Mouse (Mus musculus): ENCODE data around the gene Nif3l1. TPM values are rescaled to one million over a fixed set of nuclear protein-coding genes. Genes with fewer than 3 reads are reported as not detected.

Gene Nif3l1
- polyA plus RNA-seq, 1 experiment, result 21.3 TPM

- no peak for DNase-seq
- H3K4me1 ChIP-seq (ENCODE audit: control insufficient read depth, insufficient read depth, low read length), result no peaks in the 10 kb centered on the region
- TF ChIP-seq POLR2A (IDR thresholded peaks at IDR 0.05; ENCODE audit: low read depth, low read length), result no peak
- no peak for TF ChIP-seq CTCF (conservative IDR thresholded peaks at IDR 0.05; ENCODE audit: insufficient read depth, insufficient read length, low read depth, low read length)
- 86% methylated on average over 6 of the region's 6 CpGs for WGBS
- H3K4me3 ChIP-seq (ENCODE audit: insufficient read depth, low read depth, low read length), result no peak overlapping the region
- H3K27me3 ChIP-seq (replicated peaks; ENCODE audit: control insufficient read depth, insufficient read depth, low read length), result no peaks in the 10 kb centered on the region
- no peak overlapping the region for H3K27ac ChIP-seq (ENCODE audit: insufficient read depth, low read depth, low read length)
- H3K36me3 ChIP-seq (ENCODE audit: control insufficient read depth, insufficient read depth, low read length), result peaks cover 26% of the 10 kb centered on the region
These were observed 36.8 kb upstream of the Nif3l1 start for GRCm38 (mm10) chr1:58408141-58408540.

GRCm38 (mm10) chr1:58409553-58410197 lies 35.3 kb upstream of the Nif3l1 start:
- no peaks in the 10 kb centered on the region for H3K4me1 ChIP-seq (ENCODE audit: control insufficient read depth, insufficient read depth, low read length)
- no peak for TF ChIP-seq CTCF (conservative IDR thresholded peaks at IDR 0.05; ENCODE audit: insufficient read depth, insufficient read length, low read depth, low read length)
- TF ChIP-seq POLR2A (IDR thresholded peaks at IDR 0.05; ENCODE audit: low read depth, low read length), result no peak
- H3K36me3 ChIP-seq (ENCODE audit: control insufficient read depth, insufficient read depth, low read length), result peaks cover 35% of the 10 kb centered on the region
- no peak for DNase-seq
- H3K4me3 ChIP-seq (ENCODE audit: insufficient read depth, low read depth, low read length), result no peak overlapping the region
- H3K27ac ChIP-seq (ENCODE audit: insufficient read depth, low read depth, low read length), result no peak overlapping the region
- H3K27me3 ChIP-seq (replicated peaks; ENCODE audit: control insufficient read depth, insufficient read depth, low read length), result no peaks in the 10 kb centered on the region
- WGBS, result 73% methylated on average over 5 of the region's 5 CpGs

- H3K4me1 ChIP-seq (ENCODE audit: control insufficient read depth, insufficient read depth, low read length), result no peaks in the 10 kb centered on the region
- H3K4me3 ChIP-seq (ENCODE audit: insufficient read depth, low read depth, low read length), result no peak overlapping the region
- no peak for TF ChIP-seq POLR2A (IDR thresholded peaks at IDR 0.05; ENCODE audit: low read depth, low read length)
- TF ChIP-seq CTCF (conservative IDR thresholded peaks at IDR 0.05; ENCODE audit: insufficient read depth, insufficient read length, low read depth, low read length), result no peak
- no peak overlapping the region for H3K27ac ChIP-seq (ENCODE audit: insufficient read depth, low read depth, low read length)
- WGBS, result 70% methylated on average over 3 of the region's 3 CpGs
- H3K36me3 ChIP-seq (ENCODE audit: control insufficient read depth, insufficient read depth, low read length), result peaks cover 39% of the 10 kb centered on the region
- no peak for DNase-seq
- no peaks in the 10 kb centered on the region for H3K27me3 ChIP-seq (replicated peaks; ENCODE audit: control insufficient read depth, insufficient read depth, low read length)
These were observed 34.8 kb upstream of the Nif3l1 start for GRCm38 (mm10) chr1:58410198-58410588.

GRCm38 (mm10) chr1:58410776-58411175 lies 34.2 kb upstream of the Nif3l1 start:
- no peak for DNase-seq
- no peak overlapping the region for H3K4me3 ChIP-seq (ENCODE audit: insufficient read depth, low read depth, low read length)
- WGBS, result 83% methylated on average over 7 of the region's 7 CpGs

GRCm38 (mm10) chr1:58415442-58415841 lies 29.5 kb upstream of the Nif3l1 start:
- DNase-seq, result no peak
- no peak overlapping the region for H3K4me3 ChIP-seq (ENCODE audit: insufficient read depth, low read depth, low read length)
- no peaks in the 10 kb centered on the region; the same call in 1 of the 2 replicates for H3K4me1 ChIP-seq (ENCODE audit: control insufficient read depth, insufficient read depth, low read length)
- peak; percentile 32; the same call in 1 of the 2 replicates for TF ChIP-seq CTCF (conservative IDR thresholded peaks at IDR 0.05; ENCODE audit: insufficient read depth, insufficient read length, low read depth, low read length)
- no peak for TF ChIP-seq POLR2A (IDR thresholded peaks at IDR 0.05; ENCODE audit: low read depth, low read length)
- WGBS, result 36% methylated on average over 1 of the region's 1 CpGs
- peaks cover 60% of the 10 kb centered on the region for H3K36me3 ChIP-seq (ENCODE audit: control insufficient read depth, insufficient read depth, low read length)
- no peak overlapping the region for H3K27ac ChIP-seq (ENCODE audit: insufficient read depth, low read depth, low read length)
- H3K27me3 ChIP-seq (replicated peaks; ENCODE audit: control insufficient read depth, insufficient read depth, low read length), result no peaks in the 10 kb centered on the region

More at GRCm38 (mm10) chr1:58410776-58411175, 34.2 kb upstream of the Nif3l1 start:
- no peaks in the 10 kb centered on the region for H3K4me1 ChIP-seq (ENCODE audit: control insufficient read depth, insufficient read depth, low read length)
- H3K27me3 ChIP-seq (replicated peaks; ENCODE audit: control insufficient read depth, insufficient read depth, low read length), result no peaks in the 10 kb centered on the region
- H3K27ac ChIP-seq (ENCODE audit: insufficient read depth, low read depth, low read length), result no peak overlapping the region
- peaks cover 41% of the 10 kb centered on the region for H3K36me3 ChIP-seq (ENCODE audit: control insufficient read depth, insufficient read depth, low read length)
- TF ChIP-seq CTCF (conservative IDR thresholded peaks at IDR 0.05; ENCODE audit: insufficient read depth, insufficient read length, low read depth, low read length) (no peak), POLR2A (IDR thresholded peaks at IDR 0.05; ENCODE audit: low read depth, low read length) (no peak)

- no peak overlapping the region for H3K27ac ChIP-seq (ENCODE audit: insufficient read depth, low read depth, low read length)
- H3K27me3 ChIP-seq (replicated peaks; ENCODE audit: control insufficient read depth, insufficient read depth, low read length), result no peaks in the 10 kb centered on the region
- DNase-seq, result no peak
- TF ChIP-seq CTCF (conservative IDR thresholded peaks at IDR 0.05; ENCODE audit: insufficient read depth, insufficient read length, low read depth, low read length) (no peak), POLR2A (IDR thresholded peaks at IDR 0.05; ENCODE audit: low read depth, low read length) (no peak)
- H3K4me1 ChIP-seq (ENCODE audit: control insufficient read depth, insufficient read depth, low read length), result no peaks in the 10 kb centered on the region; the same call in 1 of the 2 replicates
- WGBS, result 70% methylated on average over 2 of the region's 2 CpGs
- H3K4me3 ChIP-seq (ENCODE audit: insufficient read depth, low read depth, low read length), result no peak overlapping the region
- H3K36me3 ChIP-seq (ENCODE audit: control insufficient read depth, insufficient read depth, low read length), result peaks cover 56% of the 10 kb centered on the region
These were observed 28.9 kb upstream of the Nif3l1 start for GRCm38 (mm10) chr1:58416048-58416447.

GRCm38 (mm10) chr1:58420032-58420431 lies 24.9 kb upstream of the Nif3l1 start:
- WGBS, result 48% methylated on average over 10 of the region's 10 CpGs
- H3K36me3 ChIP-seq (ENCODE audit: control insufficient read depth, insufficient read depth, low read length), result peaks cover 35% of the 10 kb centered on the region
- H3K27ac ChIP-seq (ENCODE audit: insufficient read depth, low read depth, low read length), result no peak overlapping the region
- DNase-seq, result no peak
- H3K4me1 ChIP-seq (ENCODE audit: control insufficient read depth, insufficient read depth, low read length), result peaks cover 4% of the 10 kb centered on the region; the same call in 1 of the 2 replicates
- no peak for TF ChIP-seq POLR2A (IDR thresholded peaks at IDR 0.05; ENCODE audit: low read depth, low read length)
- TF ChIP-seq CTCF (conservative IDR thresholded peaks at IDR 0.05; ENCODE audit: insufficient read depth, insufficient read length, low read depth, low read length), result no peak
- no peak overlapping the region for H3K4me3 ChIP-seq (ENCODE audit: insufficient read depth, low read depth, low read length)
- no peaks in the 10 kb centered on the region for H3K27me3 ChIP-seq (replicated peaks; ENCODE audit: control insufficient read depth, insufficient read depth, low read length)
